Mouse (Mus musculus): ENCODE measurements around the gene Lce1b. TPM values are rescaled to one million over a fixed set of nuclear protein-coding genes. Genes with fewer than 3 reads are reported as not detected.

Gene Lce1b
- total and polyA plus RNA-seq, 2 experiments from 2014 or later: not detected

DNA sequence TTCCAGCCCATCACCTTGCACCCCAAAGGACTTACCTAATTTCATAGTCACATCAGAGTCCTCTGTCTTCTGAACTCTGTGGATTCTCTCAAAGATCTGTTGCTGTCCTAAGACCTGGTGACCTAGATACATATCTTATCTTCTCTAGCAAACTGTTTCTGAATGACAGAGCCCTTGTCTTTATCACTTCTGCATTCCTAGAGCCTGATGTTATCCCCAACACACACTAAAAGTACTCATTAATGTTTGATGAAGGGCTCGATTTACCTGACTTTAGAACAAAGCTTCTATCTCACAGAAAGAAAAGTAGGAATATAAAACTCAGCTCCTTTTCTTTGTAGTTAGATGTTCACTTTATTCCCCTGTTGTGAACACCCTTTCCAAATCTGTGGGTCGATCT lies 35.2 kb downstream of the Lce1b start, which contains the start of gene Lce6a:
TSS of gene Lce6a (minus strand) at position 101 of the 400 bp plus-strand sequence.
- H3K27me3 ChIP-seq (ENCODE audit: control insufficient read depth, insufficient read depth, low read length): no peaks in the 10 kb centered on the region
- H3K4me1 ChIP-seq (ENCODE audit: control insufficient read depth, insufficient read depth): no peaks in the 10 kb centered on the region
- no peak within 1 kb of the TSS for H3K4me2 ChIP-seq (ENCODE audit: low read depth, low read length)
- no peak for DNase-seq (ENCODE audit: low spot score)
- H3K4me3 ChIP-seq (ENCODE audit: low read depth, low read length): no peak within 1 kb of the TSS
- no peak within 1 kb of the TSS for H3K9ac ChIP-seq (replicated peaks; ENCODE audit: low read depth, low read length)
- ATAC-seq (ENCODE audit: insufficient read depth, low read depth): no peak
- TF ChIP-seq EP300 (IDR thresholded peaks at IDR 0.05; ENCODE audit: low read depth) (no peak), CTCF (IDR thresholded peaks at IDR 0.05; ENCODE audit: low read depth) (no peak)
- no peaks in the 10 kb centered on the region for H3K9me3 ChIP-seq (replicated peaks; ENCODE audit: control insufficient read depth, low read length)
- H3K36me3 ChIP-seq (replicated peaks; ENCODE audit: control insufficient read depth, insufficient read depth, low read length): no peaks in the 10 kb centered on the region
- H3K27ac ChIP-seq (ENCODE audit: low read depth): no peak within 1 kb of the TSS
- 60% methylated on average over 2 of the region's 2 CpGs for WGBS

DNA sequence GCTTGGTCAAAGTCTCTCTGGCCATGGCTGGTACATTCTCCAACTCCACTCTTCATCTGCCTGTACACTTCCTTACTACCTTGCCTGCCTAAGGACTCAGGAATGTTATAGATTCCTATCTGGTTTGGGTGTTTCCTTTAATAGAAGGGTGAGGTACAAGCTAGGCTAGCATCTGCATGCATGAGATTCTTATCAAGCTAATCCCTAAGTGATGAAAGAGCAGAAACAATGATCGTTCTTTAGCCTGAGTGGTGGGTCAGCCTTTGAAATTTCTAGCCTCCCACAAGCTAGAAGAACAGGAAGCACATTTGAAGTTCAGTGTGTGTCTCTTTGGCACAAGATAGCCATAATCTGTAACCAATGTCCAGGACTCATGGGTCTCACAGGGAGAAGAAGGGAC lies 46.9 kb downstream of the Lce1b start:
- H3K9me3 ChIP-seq (replicated peaks; ENCODE audit: control insufficient read depth, low read length): no peaks in the 10 kb centered on the region
- DNase-seq (ENCODE audit: low spot score) (no peak), ATAC-seq (ENCODE audit: insufficient read depth, low read depth) (no peak)
- H3K27ac ChIP-seq (ENCODE audit: low read depth): no peak overlapping the region
- H3K36me3 ChIP-seq (replicated peaks; ENCODE audit: control insufficient read depth, insufficient read depth, low read length): no peaks in the 10 kb centered on the region
- no peaks in the 10 kb centered on the region for H3K27me3 ChIP-seq (ENCODE audit: control insufficient read depth, insufficient read depth, low read length)
- H3K4me1 ChIP-seq (ENCODE audit: control insufficient read depth, insufficient read depth): no peaks in the 10 kb centered on the region
- TF ChIP-seq CTCF (IDR thresholded peaks at IDR 0.05; ENCODE audit: low read depth): no peak
- TF ChIP-seq EP300 (IDR thresholded peaks at IDR 0.05; ENCODE audit: low read depth): no peak
- WGBS: 17% methylated on average over 1 of the region's 1 CpGs
- H3K9ac ChIP-seq (replicated peaks; ENCODE audit: low read depth, low read length): no peak overlapping the region
- no peak overlapping the region for H3K4me2 ChIP-seq (ENCODE audit: low read depth, low read length)
- no peak overlapping the region for H3K4me3 ChIP-seq (ENCODE audit: low read depth, low read length)

DNA sequence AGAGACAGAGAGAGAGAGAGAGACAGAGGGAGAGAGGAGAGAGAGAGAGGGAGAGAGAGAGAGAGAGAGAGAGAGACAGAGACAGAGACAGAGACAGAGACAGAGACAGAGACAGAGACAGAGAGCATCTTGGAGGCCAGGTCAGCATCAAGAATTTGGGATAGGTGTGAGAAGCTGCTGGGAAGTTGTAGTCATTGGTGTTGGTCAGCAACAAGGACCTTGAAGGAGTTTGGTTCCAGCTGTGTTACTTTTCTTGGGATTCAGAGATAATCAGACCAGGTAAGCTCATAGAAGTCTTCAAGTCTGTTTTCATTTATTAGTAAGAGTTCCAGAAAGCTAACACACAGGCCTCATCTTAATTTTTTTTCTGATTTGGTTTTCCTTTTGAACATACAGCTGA lies 49.3 kb downstream of the Lce1b start, which contains the start of gene 2210017I01Rik:
TSS of gene 2210017I01Rik (minus strand) at position 101 of the 400 bp plus-strand sequence.
- no peak for ATAC-seq (ENCODE audit: insufficient read depth, low read depth)
- H3K27me3 ChIP-seq (ENCODE audit: control insufficient read depth, insufficient read depth, low read length): no peaks in the 10 kb centered on the region
- no peaks in the 10 kb centered on the region for H3K9me3 ChIP-seq (replicated peaks; ENCODE audit: control insufficient read depth, low read length)
- no peak for TF ChIP-seq EP300 (IDR thresholded peaks at IDR 0.05; ENCODE audit: low read depth)
- TF ChIP-seq CTCF (IDR thresholded peaks at IDR 0.05; ENCODE audit: low read depth): no peak
- H3K36me3 ChIP-seq (replicated peaks; ENCODE audit: control insufficient read depth, insufficient read depth, low read length): no peaks in the 10 kb centered on the region
- H3K4me3 ChIP-seq (ENCODE audit: low read depth, low read length): no peak within 1 kb of the TSS
- no peak within 1 kb of the TSS for H3K27ac ChIP-seq (ENCODE audit: low read depth)
- DNase-seq (ENCODE audit: low spot score): no peak
- H3K4me1 ChIP-seq (ENCODE audit: control insufficient read depth, insufficient read depth): no peaks in the 10 kb centered on the region
- no peak within 1 kb of the TSS for H3K4me2 ChIP-seq (ENCODE audit: low read depth, low read length)
- no peak within 1 kb of the TSS for H3K9ac ChIP-seq (replicated peaks; ENCODE audit: low read depth, low read length)

Other genes with a start within 250 kb of the Lce1b start
- not detected in 2 replicates for gene Sprr2i, start 248.9 kb downstream of the Lce1b start, total RNA-seq (2014; rRNA removed; ENCODE audit: low replicate concordance)
- not detected in 2 replicates for gene Sprr2i, start 248.9 kb downstream of the Lce1b start, polyA plus RNA-seq (2015; fragmentation: Nextera tagmentation; extraction: Ambion mirVana)
- not detected in 2 replicates for gene Sprr2j-ps, start 238.8 kb downstream of the Lce1b start, total RNA-seq (2014; rRNA removed; ENCODE audit: low replicate concordance)
- not detected in 2 replicates for gene Sprr2j-ps, start 238.8 kb downstream of the Lce1b start, polyA plus RNA-seq (2015; fragmentation: Nextera tagmentation; extraction: Ambion mirVana)
- gene Gm9774, start 227.5 kb downstream of the Lce1b start, total RNA-seq (2014; rRNA removed; ENCODE audit: low replicate concordance): 1.3 and 2.1 TPM in 2 replicates
- 5.9 and 6.2 TPM in 2 replicates for gene Gm9774, start 227.5 kb downstream of the Lce1b start, polyA plus RNA-seq (2015; fragmentation: Nextera tagmentation; extraction: Ambion mirVana)
- not detected in 2 replicates for gene Sprr2k, start 224.3 kb downstream of the Lce1b start, total RNA-seq (2014; rRNA removed; ENCODE audit: low replicate concordance)
- gene Sprr2k, start 224.3 kb downstream of the Lce1b start, polyA plus RNA-seq (2015; fragmentation: Nextera tagmentation; extraction: Ambion mirVana): not detected in 2 replicates
- gene Sprr1b, start 218.1 kb downstream of the Lce1b start, total RNA-seq (2014; rRNA removed; ENCODE audit: low replicate concordance): not detected in 2 replicates
- gene Sprr1b, start 218.1 kb downstream of the Lce1b start, polyA plus RNA-seq (2015; fragmentation: Nextera tagmentation; extraction: Ambion mirVana): not detected in 2 replicates
- gene Sprr3, start 198.2 kb downstream of the Lce1b start, total RNA-seq (2014; rRNA removed; ENCODE audit: low replicate concordance): not detected in 2 replicates
- gene Sprr3, start 198.2 kb downstream of the Lce1b start, polyA plus RNA-seq (2015; fragmentation: Nextera tagmentation; extraction: Ambion mirVana): not detected in 2 replicates
- 44.3 TPM in 1 of 2 replicates, not detected in the other for gene Sprr1a, start 171.0 kb downstream of the Lce1b start, total RNA-seq (2014; rRNA removed; ENCODE audit: low replicate concordance)
- 0.19 TPM in 2 replicates for gene Sprr1a, start 171.0 kb downstream of the Lce1b start, polyA plus RNA-seq (2015; fragmentation: Nextera tagmentation; extraction: Ambion mirVana)
- gene Sprr4, start 156.4 kb downstream of the Lce1b start, total RNA-seq (2014; rRNA removed; ENCODE audit: low replicate concordance): not detected in 2 replicates
- gene Sprr4, start 156.4 kb downstream of the Lce1b start, polyA plus RNA-seq (2015; fragmentation: Nextera tagmentation; extraction: Ambion mirVana): not detected in 2 replicates
- not detected in 2 replicates for gene 2310046K23Rik, start 122.4 kb downstream of the Lce1b start, total RNA-seq (2014; rRNA removed; ENCODE audit: low replicate concordance)
- gene 2310046K23Rik, start 122.4 kb downstream of the Lce1b start, polyA plus RNA-seq (2015; fragmentation: Nextera tagmentation; extraction: Ambion mirVana): not detected in 2 replicates
- 6.4 TPM in 1 of 2 replicates, not detected in the other for gene Ivl, start 83.2 kb downstream of the Lce1b start, total RNA-seq (2014; rRNA removed; ENCODE audit: low replicate concordance)
- gene Ivl, start 83.2 kb downstream of the Lce1b start, polyA plus RNA-seq (2015; fragmentation: Nextera tagmentation; extraction: Ambion mirVana): not detected in 2 replicates
- not detected in 2 replicates for gene Smcp, start 67.9 kb downstream of the Lce1b start, total RNA-seq (2014; rRNA removed; ENCODE audit: low replicate concordance)
- gene Smcp, start 67.9 kb downstream of the Lce1b start, polyA plus RNA-seq (2015; fragmentation: Nextera tagmentation; extraction: Ambion mirVana): not detected in 2 replicates
- gene 2210017I01Rik, start 49.4 kb downstream of the Lce1b start, total RNA-seq (2014; rRNA removed; ENCODE audit: low replicate concordance): not detected in 2 replicates
- not detected in 2 replicates for gene 2210017I01Rik, start 49.4 kb downstream of the Lce1b start, polyA plus RNA-seq (2015; fragmentation: Nextera tagmentation; extraction: Ambion mirVana)
- gene Lce6a, start 35.3 kb downstream of the Lce1b start, total RNA-seq (2014; rRNA removed; ENCODE audit: low replicate concordance): not detected in 2 replicates
- gene Lce6a, start 35.3 kb downstream of the Lce1b start, polyA plus RNA-seq (2015; fragmentation: Nextera tagmentation; extraction: Ambion mirVana): not detected in 2 replicates
- gene Lce1a1, start 8.6 kb downstream of the Lce1b start, total RNA-seq (2014; rRNA removed; ENCODE audit: low replicate concordance): not detected in 2 replicates
- not detected in 2 replicates for gene Lce1a1, start 8.6 kb downstream of the Lce1b start, polyA plus RNA-seq (2015; fragmentation: Nextera tagmentation; extraction: Ambion mirVana)
- not detected in 2 replicates for gene Lce1a2, start 13.4 kb upstream of the Lce1b start, total RNA-seq (2014; rRNA removed; ENCODE audit: low replicate concordance)
- not detected in 2 replicates for gene Lce1a2, start 13.4 kb upstream of the Lce1b start, polyA plus RNA-seq (2015; fragmentation: Nextera tagmentation; extraction: Ambion mirVana)
- not detected in 2 replicates for gene Lce1c, start 22.3 kb upstream of the Lce1b start, total RNA-seq (2014; rRNA removed; ENCODE audit: low replicate concordance)
- not detected in 2 replicates for gene Lce1c, start 22.3 kb upstream of the Lce1b start, polyA plus RNA-seq (2015; fragmentation: Nextera tagmentation; extraction: Ambion mirVana)
- gene Lce1d, start 30.3 kb upstream of the Lce1b start, total RNA-seq (2014; rRNA removed; ENCODE audit: low replicate concordance): not detected in 2 replicates
- gene Lce1d, start 30.3 kb upstream of the Lce1b start, polyA plus RNA-seq (2015; fragmentation: Nextera tagmentation; extraction: Ambion mirVana): not detected in 2 replicates
- not detected in 2 replicates for gene Lce1e, start 52.1 kb upstream of the Lce1b start, total RNA-seq (2014; rRNA removed; ENCODE audit: low replicate concordance)
- gene Lce1e, start 52.1 kb upstream of the Lce1b start, polyA plus RNA-seq (2015; fragmentation: Nextera tagmentation; extraction: Ambion mirVana): not detected in 2 replicates
- gene Lce1f, start 63.4 kb upstream of the Lce1b start, total RNA-seq (2014; rRNA removed; ENCODE audit: low replicate concordance): not detected in 2 replicates
- gene Lce1f, start 63.4 kb upstream of the Lce1b start, polyA plus RNA-seq (2015; fragmentation: Nextera tagmentation; extraction: Ambion mirVana): not detected in 2 replicates
- not detected in 2 replicates for gene Gm38119, start 82.2 kb upstream of the Lce1b start, total RNA-seq (2014; rRNA removed; ENCODE audit: low replicate concordance)
- not detected in 2 replicates for gene Gm38119, start 82.2 kb upstream of the Lce1b start, polyA plus RNA-seq (2015; fragmentation: Nextera tagmentation; extraction: Ambion mirVana)
- not detected in 2 replicates for gene Lce1g, start 95.4 kb upstream of the Lce1b start, total RNA-seq (2014; rRNA removed; ENCODE audit: low replicate concordance)
- gene Lce1g, start 95.4 kb upstream of the Lce1b start, polyA plus RNA-seq (2015; fragmentation: Nextera tagmentation; extraction: Ambion mirVana): not detected in 2 replicates
- not detected in 2 replicates for gene Lce1h, start 108.1 kb upstream of the Lce1b start, total RNA-seq (2014; rRNA removed; ENCODE audit: low replicate concordance)
- not detected in 2 replicates for gene Lce1h, start 108.1 kb upstream of the Lce1b start, polyA plus RNA-seq (2015; fragmentation: Nextera tagmentation; extraction: Ambion mirVana)
- gene Lce1i, start 122.0 kb upstream of the Lce1b start, total RNA-seq (2014; rRNA removed; ENCODE audit: low replicate concordance): not detected in 2 replicates
- not detected in 2 replicates for gene Lce1i, start 122.0 kb upstream of the Lce1b start, polyA plus RNA-seq (2015; fragmentation: Nextera tagmentation; extraction: Ambion mirVana)
- gene Lce1j, start 133.6 kb upstream of the Lce1b start, total RNA-seq (2014; rRNA removed; ENCODE audit: low replicate concordance): not detected in 2 replicates
- gene Lce1j, start 133.6 kb upstream of the Lce1b start, polyA plus RNA-seq (2015; fragmentation: Nextera tagmentation; extraction: Ambion mirVana): not detected in 2 replicates
- not detected in 2 replicates for gene Lce1k, start 151.0 kb upstream of the Lce1b start, total RNA-seq (2014; rRNA removed; ENCODE audit: low replicate concordance)
- not detected in 2 replicates for gene Lce1k, start 151.0 kb upstream of the Lce1b start, polyA plus RNA-seq (2015; fragmentation: Nextera tagmentation; extraction: Ambion mirVana)
- not detected in 2 replicates for gene Kprp, start 170.3 kb upstream of the Lce1b start, total RNA-seq (2014; rRNA removed; ENCODE audit: low replicate concordance)
- not detected in 2 replicates for gene Kprp, start 170.3 kb upstream of the Lce1b start, polyA plus RNA-seq (2015; fragmentation: Nextera tagmentation; extraction: Ambion mirVana)
- gene Lce1l, start 194.4 kb upstream of the Lce1b start, total RNA-seq (2014; rRNA removed; ENCODE audit: low replicate concordance): not detected in 2 replicates
- not detected in 2 replicates for gene Lce1l, start 194.4 kb upstream of the Lce1b start, polyA plus RNA-seq (2015; fragmentation: Nextera tagmentation; extraction: Ambion mirVana)
- not detected in 2 replicates for gene 2310050C09Rik, start 213.3 kb upstream of the Lce1b start, total RNA-seq (2014; rRNA removed; ENCODE audit: low replicate concordance)
- not detected in 2 replicates for gene 2310050C09Rik, start 213.3 kb upstream of the Lce1b start, polyA plus RNA-seq (2015; fragmentation: Nextera tagmentation; extraction: Ambion mirVana)

Data from heart, postnatal 0 days (tissue).